Mouse (Mus musculus) lung, adult 2 months (tissue): ENCODE results near the gene Smpdl3b.

Experiments
- CTCF ChIP-seq: fragments of 200-500 bp; IDR thresholded peaks from 2 replicates; pipeline ENCODE4 v1.5.1; 2011; ENCODE audit warnings: mild to moderate bottlenecking, low read length, control low read depth; ENCODE audit not compliant: insufficient read depth
- POLR2A ChIP-seq: fragments of 200-500 bp; IDR thresholded peaks from 2 replicates; pipeline ENCODE4 v1.6.1; 2011; ENCODE audit warnings: low read depth, mild to moderate bottlenecking, control low read depth, low read length, borderline replicate concordance; ENCODE audit errors: extremely low read depth

- no peak for TF ChIP-seq CTCF
- TF ChIP-seq POLR2A: no peak
Observed at GRCm38 (mm10) chr4:132718251-132718650, 38.8 kb downstream of the Smpdl3b start.
